Mouse (Mus musculus) intestine, postnatal 0 days (tissue): ENCODE measurements around the gene Brd2. TPM values are rescaled to one million over a fixed set of nuclear protein-coding genes. Genes with fewer than 3 reads are reported as not detected.

Source experiments
- ATAC-seq: fragments of 200-750 bp; cut with Nextera tagmentation; 2 replicates; pipeline ENCODE4 v1.8.0; 2017; ENCODE audit warnings: mild to moderate bottlenecking, moderate TSS enrichment, moderate library complexity
- H3K27ac ChIP-seq: fragments of 300-500 bp; sonication (generic); 2 replicates; pipeline ENCODE4 v1.5.1; 2014; ENCODE audit warnings: mild to moderate bottlenecking, low read depth, low read length, moderate library complexity
- H3K27me3 ChIP-seq: fragments of 300-500 bp; sonication (generic); replicated peaks from 2 replicates; pipeline ENCODE4 v1.6.1; 2014; ENCODE audit warnings: low read length, mixed read lengths; ENCODE audit not compliant: control insufficient read depth, insufficient read depth
- H3K36me3 ChIP-seq: fragments of 300-500 bp; sonication (generic); 2 replicates; pipeline ENCODE4 v1.6.1; 2014; ENCODE audit warnings: mild to moderate bottlenecking, moderate library complexity; ENCODE audit not compliant: control insufficient read depth, insufficient read depth
- H3K4me1 ChIP-seq: fragments of 300-500 bp; sonication (generic); replicated peaks from 2 replicates; pipeline ENCODE4 v1.6.1; 2014; ENCODE audit warnings: antibody characterized with exemption, low read length, mixed read lengths; ENCODE audit not compliant: control insufficient read depth, insufficient read depth
- H3K4me2 ChIP-seq: fragments of 300-500 bp; sonication (generic); replicated peaks from 2 replicates; pipeline ENCODE4 v1.6.1; 2014; ENCODE audit warnings: low read depth, mild to moderate bottlenecking, moderate library complexity
- H3K4me3 ChIP-seq: fragments of 300-500 bp; sonication (generic); 2 replicates; pipeline ENCODE4 v1.5.1; 2014; ENCODE audit warnings: low read depth, low read length
- H3K9ac ChIP-seq: fragments of 300-500 bp; sonication (generic); 2 replicates; pipeline ENCODE4 v1.6.1; 2014; ENCODE audit warnings: mild to moderate bottlenecking, low read depth, low read length
- H3K9me3 ChIP-seq: fragments of 300-500 bp; sonication (generic); 2 replicates; pipeline ENCODE4 v1.6.1; 2016; ENCODE audit warnings: mixed run types; ENCODE audit not compliant: control insufficient read depth
- CTCF ChIP-seq: sonication (generic); IDR thresholded peaks from 2 replicates; pipeline ENCODE4 v1.5.1; 2016; ENCODE audit warnings: low read depth, mild to moderate bottlenecking, control low read depth, antibody characterized with exemption, moderate library complexity
- WGBS: fragments of 180-500 bp; shearing (Covaris S2); extraction: QIAGEN DNeasy Blood & Tissue Kit; methylation state at CpG from one replicate; pipeline ENCODE4 v1.1.7; 2014; 5-methylcytosine and 5-hydroxymethylcytosine counted together
- polyA plus RNA-seq: library from polyadenylated mRNA; unstranded; fragments of >200 nt; fragmentation: Nextera tagmentation; extraction: Ambion mirVana; gene quantifications from 2 replicates; pipeline ENCODE4 v1.2.1, GENCODE M21; 2015

Brd2 gene
- polyA plus RNA-seq, 1 experiment from 2014 or later: 51.8 TPM

GRCm38 (mm10) chr17:34120180-34120723, 2.2 kb downstream of the Brd2 start:
- under 1% methylated on average over 32 of the region's 42 CpGs for WGBS
- H3K4me3 ChIP-seq: peak overlapping the region; percentile 98
- peak overlapping the region; percentile 100 for H3K27ac ChIP-seq
- 0 out of 2 replicates have a peak, but pooled peaks have one; percentile 5 for ATAC-seq
- no peak for TF ChIP-seq CTCF
- peaks cover 26% of the 10 kb centered on the region for H3K36me3 ChIP-seq
- no peaks in the 10 kb centered on the region for H3K27me3 ChIP-seq
- H3K9me3 ChIP-seq: no peaks in the 10 kb centered on the region
- H3K9ac ChIP-seq: peak overlapping the region; percentile 92
- peak overlapping the region; percentile 80 for H3K4me2 ChIP-seq
- H3K4me1 ChIP-seq: no peaks in the 10 kb centered on the region

- peak within 1 kb of the TSS; percentile 80 for H3K4me2 ChIP-seq
- under 1% methylated on average over 90 of the region's 96 CpGs for WGBS
- H3K27ac ChIP-seq: peak within 1 kb of the TSS; percentile 100
- no peaks in the 10 kb centered on the region for H3K27me3 ChIP-seq
- H3K4me1 ChIP-seq: no peaks in the 10 kb centered on the region
- H3K9me3 ChIP-seq: no peaks in the 10 kb centered on the region
- peaks cover 34% of the 10 kb centered on the region for H3K36me3 ChIP-seq
- peak within 1 kb of the TSS; percentile 98 for H3K4me3 ChIP-seq
- H3K9ac ChIP-seq: peak within 1 kb of the TSS; percentile 92
- peak; percentile 69 for ATAC-seq
- TF ChIP-seq CTCF: no peak
These were observed 2.9 kb downstream of the Brd2 start, which contains the start of gene H2-DMa for GRCm38 (mm10) chr17:34119249-34120179. H2-DMa (plus strand) TSS chr17:34119541.

- H3K27me3 ChIP-seq: no peaks in the 10 kb centered on the region
- H3K9ac ChIP-seq: peak overlapping the region; percentile 83
- peak; percentile 23 for ATAC-seq
- H3K4me3 ChIP-seq: peak overlapping the region; percentile 98
- H3K4me1 ChIP-seq: no peaks in the 10 kb centered on the region
- H3K9me3 ChIP-seq: no peaks in the 10 kb centered on the region
- WGBS: 3% methylated on average over 35 of the region's 38 CpGs
- TF ChIP-seq CTCF: no peak
- peaks cover 40% of the 10 kb centered on the region for H3K36me3 ChIP-seq
- peak overlapping the region; percentile 80 for H3K4me2 ChIP-seq
- H3K27ac ChIP-seq: peak overlapping the region; percentile 100
These were observed 3.6 kb downstream of the Brd2 start for GRCm38 (mm10) chr17:34118873-34119248.

GRCm38 (mm10) chr17:34118113-34118872, 4.1 kb downstream of the Brd2 start:
- Histone ChIP-seq H3K4me2 (peak overlapping the region; percentile 80), H3K27me3 (no peaks in the 10 kb centered on the region), H3K9ac (peak overlapping the region; percentile 83), H3K4me3 (peak overlapping the region; percentile 98), H3K4me1 (no peaks in the 10 kb centered on the region), H3K27ac (peak overlapping the region; percentile 100), H3K9me3 (no peaks in the 10 kb centered on the region), H3K36me3 (peaks cover 46% of the 10 kb centered on the region)
- ATAC-seq: no peak
- no peak for TF ChIP-seq CTCF
- under 1% methylated on average over 67 of the region's 67 CpGs for WGBS

- no peaks in the 10 kb centered on the region for H3K4me1 ChIP-seq
- H3K27me3 ChIP-seq: no peaks in the 10 kb centered on the region
- no peak overlapping the region for H3K27ac ChIP-seq
- peak overlapping the region; percentile 98 for H3K4me3 ChIP-seq
- ATAC-seq: no peak
- H3K4me2 ChIP-seq: peak overlapping the region; percentile 80
- 1% methylated on average over 5 of the region's 5 CpGs for WGBS
- H3K9ac ChIP-seq: peak overlapping the region; percentile 83
- no peaks in the 10 kb centered on the region for H3K9me3 ChIP-seq
- peaks cover 53% of the 10 kb centered on the region for H3K36me3 ChIP-seq
- no peak for TF ChIP-seq CTCF
These were observed 4.9 kb downstream of the Brd2 start for GRCm38 (mm10) chr17:34117421-34118112.
